Mouse (Mus musculus) MEL (cell line): ENCODE data around the gene Ssr1. TPM values are rescaled to one million over a fixed set of nuclear protein-coding genes. Genes with fewer than 3 reads are reported as not detected.

Experiments used
- DNase-seq: peaks from one replicate; pipeline ENCODE4 v3.0.0; 2011; ENCODE audit warnings: low read depth, low spot score
- H3K27ac ChIP-seq: 2 replicates; pipeline ENCODE4 v1.5.1; 2012; ENCODE audit warnings: low read depth, mild to moderate bottlenecking, control low read depth, low read length, moderate library complexity; ENCODE audit not compliant: control insufficient read depth
- H3K27me3 ChIP-seq, 2 experiments: fragments of 150-350 bp in 1 of 2; sonication (generic) in 1 of 2; 2 replicates each; pipeline ENCODE4 v1.6.1; 2012; ENCODE audit warnings: low read length in 2 of 2, mild to moderate bottlenecking in 2 of 2, improper control_type of control experiment in 1 of 2, moderate library complexity in 1 of 2; ENCODE audit not compliant: insufficient read depth in 2 of 2, control insufficient read depth in 1 of 2
- H3K36me3 ChIP-seq, 2 experiments: 2 replicates each; pipeline ENCODE4 v1.6.1; 2012 to 2014; ENCODE audit warnings: low read length in 2 of 2, improper control_type of control experiment in 1 of 2, inconsistent platforms in 1 of 2, mild to moderate bottlenecking in 1 of 2; ENCODE audit not compliant: insufficient read depth in 2 of 2, control insufficient read depth in 1 of 2
- H3K4me1 ChIP-seq, 2 experiments: fragments of 150-350 bp in 1 of 2; sonication (generic) in 1 of 2; 2 replicates each; pipeline ENCODE4 v1.6.1; 2012; ENCODE audit warnings: low read length in 2 of 2, improper control_type of control experiment in 1 of 2, mild to moderate bottlenecking in 1 of 2; ENCODE audit not compliant: insufficient read depth in 2 of 2, control insufficient read depth in 1 of 2
- H3K4me3 ChIP-seq, 2 experiments: fragments of 150-350 bp in 1 of 2; sonication (generic) in 1 of 2; 2 replicates each; pipeline ENCODE4 v1.5.1; 2012; ENCODE audit warnings: low read depth in 2 of 2, low read length in 2 of 2, mild to moderate bottlenecking in 2 of 2, moderate library complexity in 2 of 2, control low read depth in 1 of 2, improper control_type of control experiment in 1 of 2; ENCODE audit not compliant: control insufficient read depth in 1 of 2, insufficient read depth in 1 of 2
- H3K79me2 ChIP-seq: 2 replicates; pipeline ENCODE4 v1.6.1; 2012; ENCODE audit warnings: mild to moderate bottlenecking, low read length, moderate library complexity; ENCODE audit not compliant: control insufficient read depth, poor library complexity, insufficient read depth
- H3K9ac ChIP-seq: 2 replicates; pipeline ENCODE4 v1.6.1; 2012; ENCODE audit warnings: low read depth, mild to moderate bottlenecking, control low read depth, low read length, moderate library complexity; ENCODE audit not compliant: control insufficient read depth, poor library complexity, severe bottlenecking
- H3K9me3 ChIP-seq: fragments of 150-350 bp; sonication (generic); replicated peaks from 2 replicates; pipeline ENCODE4 v1.6.1; 2012; ENCODE audit warnings: mild to moderate bottlenecking, low read length, improper control_type of control experiment, moderate library complexity; ENCODE audit not compliant: insufficient read depth
- CHD1 ChIP-seq: IDR thresholded peaks from 2 replicates; pipeline ENCODE4 v1.6.1; 2012; ENCODE audit warnings: low read depth, mild to moderate bottlenecking, inconsistent platforms, low read length, improper control_type of control experiment
- CHD2 ChIP-seq: IDR thresholded peaks from 2 replicates; pipeline ENCODE4 v1.6.1; 2011; ENCODE audit warnings: low read length, improper control_type of control experiment
- CTCF ChIP-seq, 3 experiments: IDR thresholded peaks in 2 of 3; conservative IDR thresholded peaks in 1 of 3; 2 replicates each; pipeline ENCODE4 v1.5.1; 2011 to 2012; ENCODE audit warnings: low read length in 3 of 3, low read depth in 2 of 3, mild to moderate bottlenecking in 2 of 3, improper control_type of control experiment in 1 of 3, inconsistent platforms in 1 of 3, mixed read lengths in 1 of 3, moderate library complexity in 1 of 3; ENCODE audit not compliant: control insufficient read depth in 1 of 3, insufficient read depth in 1 of 3, poor library complexity in 1 of 3, severe bottlenecking in 1 of 3
- ELF1 ChIP-seq: IDR thresholded peaks from 2 replicates; pipeline ENCODE4 v1.6.1; 2014; ENCODE audit warnings: low read depth, mild to moderate bottlenecking, inconsistent platforms, low read length, improper control_type of control experiment, moderate library complexity
- GABPA ChIP-seq: IDR thresholded peaks from 2 replicates; pipeline ENCODE4 v1.6.1; 2012; ENCODE audit warnings: low read depth, mild to moderate bottlenecking, inconsistent platforms, low read length, improper control_type of control experiment, moderate library complexity
- KAT2A ChIP-seq: conservative IDR thresholded peaks from 2 replicates; pipeline ENCODE4 v1.6.1; 2012; ENCODE audit warnings: low read depth, low read length, improper control_type of control experiment, inconsistent platforms
- MAFK ChIP-seq: IDR thresholded peaks from 2 replicates; pipeline ENCODE4 v1.6.1; 2011; ENCODE audit warnings: low read depth, mild to moderate bottlenecking, low read length, improper control_type of control experiment, borderline replicate concordance
- MAZ ChIP-seq: IDR thresholded peaks from 2 replicates; pipeline ENCODE4 v1.6.1; 2012; ENCODE audit warnings: low read depth, mild to moderate bottlenecking, inconsistent platforms, low read length, improper control_type of control experiment
- MEF2A ChIP-seq: IDR thresholded peaks from 2 replicates; pipeline ENCODE4 v1.6.1; 2014; ENCODE audit warnings: low read depth, mild to moderate bottlenecking, inconsistent platforms, low read length, improper control_type of control experiment; ENCODE audit not compliant: poor library complexity, insufficient replicate concordance, severe bottlenecking; ENCODE audit errors: extremely low read depth
- MXI1 ChIP-seq: IDR thresholded peaks from 2 replicates; pipeline ENCODE4 v1.6.1; 2011; ENCODE audit warnings: mild to moderate bottlenecking, low read depth, low read length, improper control_type of control experiment
- NRF1 ChIP-seq: IDR thresholded peaks from 2 replicates; pipeline ENCODE4 v1.6.1; 2014; ENCODE audit warnings: low read depth, mild to moderate bottlenecking, inconsistent platforms, low read length, improper control_type of control experiment, moderate library complexity; ENCODE audit not compliant: poor library complexity, insufficient read depth, severe bottlenecking
- POLR2A ChIP-seq, 2 experiments: IDR thresholded peaks; 2 replicates each; pipeline ENCODE4 v1.6.1; 2011 to 2012; ENCODE audit warnings: low read length in 2 of 2, mild to moderate bottlenecking in 2 of 2, control low read depth in 1 of 2, improper control_type of control experiment in 1 of 2, low read depth in 1 of 2, moderate library complexity in 1 of 2; ENCODE audit not compliant: control insufficient read depth in 1 of 2, insufficient read depth in 1 of 2, poor library complexity in 1 of 2
- POLR2AphosphoS2 ChIP-seq: IDR thresholded peaks from 2 replicates; pipeline ENCODE4 v1.6.1; 2011; ENCODE audit warnings: low read length, improper control_type of control experiment
- RAD21 ChIP-seq: IDR thresholded peaks from 2 replicates; pipeline ENCODE4 v1.6.1; 2011; ENCODE audit warnings: mild to moderate bottlenecking, low read depth, low read length, improper control_type of control experiment
- SIN3A ChIP-seq: IDR thresholded peaks from 2 replicates; pipeline ENCODE4 v1.6.1; 2012; ENCODE audit warnings: low read length, improper control_type of control experiment, inconsistent platforms
- SMC3 ChIP-seq: IDR thresholded peaks from 2 replicates; pipeline ENCODE4 v1.6.1; 2011; ENCODE audit warnings: low read depth, low read length, improper control_type of control experiment
- TAL1 ChIP-seq: IDR thresholded peaks from 2 replicates; pipeline ENCODE4 v1.6.1; 2012; ENCODE audit warnings: mild to moderate bottlenecking, inconsistent platforms, low read length, moderate library complexity, mixed read lengths
- TBP ChIP-seq: IDR thresholded peaks from 2 replicates; pipeline ENCODE4 v1.8.0; 2011; ENCODE audit warnings: low read depth, low read length, improper control_type of control experiment
- TCF12 ChIP-seq: IDR thresholded peaks from 2 replicates; pipeline ENCODE4 v1.6.1; 2014; ENCODE audit warnings: low read depth, mild to moderate bottlenecking, inconsistent platforms, low read length, improper control_type of control experiment, moderate library complexity
- USF1 ChIP-seq: IDR thresholded peaks from 2 replicates; pipeline ENCODE4 v1.6.1; 2014; ENCODE audit warnings: low read depth, mild to moderate bottlenecking, inconsistent platforms, low read length, improper control_type of control experiment, moderate library complexity
- USF2 ChIP-seq, 2 experiments: IDR thresholded peaks; 2 replicates each; pipeline ENCODE4 v1.6.1; 2011 to 2012; ENCODE audit warnings: improper control_type of control experiment in 2 of 2, low read length in 2 of 2, borderline replicate concordance in 1 of 2, inconsistent platforms in 1 of 2, low read depth in 1 of 2, mild to moderate bottlenecking in 1 of 2; ENCODE audit not compliant: insufficient read depth in 1 of 2
- ZKSCAN1 ChIP-seq: IDR thresholded peaks from 2 replicates; pipeline ENCODE4 v1.6.1; 2012; ENCODE audit warnings: low read depth, mild to moderate bottlenecking, inconsistent platforms, low read length, improper control_type of control experiment, moderate library complexity
- ZMIZ1 ChIP-seq: IDR thresholded peaks from 2 replicates; pipeline ENCODE4 v1.6.1; 2012; ENCODE audit warnings: low read depth, mild to moderate bottlenecking, inconsistent platforms, low read length, improper control_type of control experiment, moderate library complexity
- ZNF384 ChIP-seq: IDR thresholded peaks from 2 replicates; pipeline ENCODE4 v1.6.1; 2012; ENCODE audit warnings: low read depth, mild to moderate bottlenecking, inconsistent platforms, low read length, improper control_type of control experiment
- polyA plus RNA-seq, 2 experiments: library from polyadenylated mRNA; stranded (reverse) in 1 of 2; unstranded in 1 of 2; fragments of >175 nt in 1 of 2; fragments of >200 nt in 1 of 2; gene quantifications; 2 replicates each; pipeline versions ENCODE4 v1.2.1 to v1.2.4; 2012; ENCODE audit warnings: low replicate concordance in 2 of 2, low read depth in 1 of 2; ENCODE audit not compliant: insufficient read length in 2 of 2, insufficient read depth in 1 of 2, missing spikeins in 1 of 2
- total RNA-seq: library from RNA; depleted of rRNA; stranded (reverse); fragments of 300-350 nt; gene quantifications from 2 replicates; pipeline ENCODE4 v1.2.3, GENCODE M21; 2012

Ssr1 gene
- total and polyA plus RNA-seq, 3 experiments = 30.9 to 104 (median 77.2) TPM

GRCm38 (mm10) chr13:37944306-37944705 lies 49.7 kb downstream of the Ssr1 start (continued):
- TF ChIP-seq MXI1 = no peak

- no peaks in the 10 kb centered on the region for H3K9me3 ChIP-seq
- no peak for DNase-seq
- no peaks in the 10 kb centered on the region for H3K79me2 ChIP-seq
- no peaks in the 10 kb centered on the region for H3K27me3 ChIP-seq
- no peak overlapping the region for H3K4me3 ChIP-seq
- H3K27ac ChIP-seq = no peak overlapping the region
- no peaks in the 10 kb centered on the region for H3K4me1 ChIP-seq
- TF ChIP-seq TAL1 (no peak), MXI1 (no peak), ZNF384 (no peak), RAD21 (no peak), USF1 (no peak), POLR2AphosphoS2 (no peak), MAZ (no peak), CHD1 (no peak), MAFK (no peak), ELF1 (no peak), ZKSCAN1 (no peak), NRF1 (no peak), USF2 (IDR thresholded peaks at IDR 0.05; ENCODE audit: borderline replicate concordance in 1 of 2, insufficient read depth in 1 of 2, low read depth in 1 of 2, low read length in 2 of 2) (no peak), POLR2A (IDR thresholded peaks at IDR 0.05; ENCODE audit: control insufficient read depth in 1 of 2, insufficient read depth in 1 of 2, low read depth in 1 of 2, low read length in 2 of 2, poor library complexity in 1 of 2) (no peak), TBP (no peak)
- no peak overlapping the region for H3K9ac ChIP-seq
- H3K36me3 ChIP-seq = peaks cover 0 to 9% of the 10 kb centered on the region in 2 experiments; a peak in 2 of 4 replicates
Measured at GRCm38 (mm10) chr13:37943466-37943865, 50.6 kb downstream of the Ssr1 start.

- DNase-seq = no peak
- Histone ChIP-seq H3K36me3 (peaks cover 0 to 9% of the 10 kb centered on the region in 2 experiments; a peak in 2 of 4 replicates), H3K27ac (no peak overlapping the region)
Measured at GRCm38 (mm10) chr13:37942887-37943331, 51.1 kb downstream of the Ssr1 start.

More at GRCm38 (mm10) chr13:37942887-37943331, 51.1 kb downstream of the Ssr1 start:
- no peaks in the 10 kb centered on the region for H3K27me3 ChIP-seq
- no peaks in the 10 kb centered on the region for H3K9me3 ChIP-seq
- no peak overlapping the region for H3K4me3 ChIP-seq
- H3K9ac ChIP-seq = no peak overlapping the region
- H3K79me2 ChIP-seq = no peaks in the 10 kb centered on the region
- no peaks in the 10 kb centered on the region for H3K4me1 ChIP-seq
- TF ChIP-seq CHD2 (no peak), SIN3A (no peak), ZKSCAN1 (no peak), USF1 (no peak), MEF2A (no peak), SMC3 (no peak), CHD1 (no peak), GABPA (no peak), KAT2A (no peak), MAFK (no peak), ZMIZ1 (no peak), CTCF (IDR thresholded peaks at IDR 0.05 in 2 of 3, conservative IDR thresholded peaks at IDR 0.05 in 1 of 3; ENCODE audit: control insufficient read depth in 1 of 3, insufficient read depth in 1 of 3, low read depth in 2 of 3, low read length in 3 of 3, poor library complexity in 1 of 3, severe bottlenecking in 1 of 3) (no peak), TCF12 (no peak), POLR2AphosphoS2 (no peak)
